Mouse (Mus musculus): ENCODE measurements around the gene Ctbs.
A peak's percentile ranks its signal among the peaks of the same experiment; 100 is the strongest.

Gene Ctbs

DNA sequence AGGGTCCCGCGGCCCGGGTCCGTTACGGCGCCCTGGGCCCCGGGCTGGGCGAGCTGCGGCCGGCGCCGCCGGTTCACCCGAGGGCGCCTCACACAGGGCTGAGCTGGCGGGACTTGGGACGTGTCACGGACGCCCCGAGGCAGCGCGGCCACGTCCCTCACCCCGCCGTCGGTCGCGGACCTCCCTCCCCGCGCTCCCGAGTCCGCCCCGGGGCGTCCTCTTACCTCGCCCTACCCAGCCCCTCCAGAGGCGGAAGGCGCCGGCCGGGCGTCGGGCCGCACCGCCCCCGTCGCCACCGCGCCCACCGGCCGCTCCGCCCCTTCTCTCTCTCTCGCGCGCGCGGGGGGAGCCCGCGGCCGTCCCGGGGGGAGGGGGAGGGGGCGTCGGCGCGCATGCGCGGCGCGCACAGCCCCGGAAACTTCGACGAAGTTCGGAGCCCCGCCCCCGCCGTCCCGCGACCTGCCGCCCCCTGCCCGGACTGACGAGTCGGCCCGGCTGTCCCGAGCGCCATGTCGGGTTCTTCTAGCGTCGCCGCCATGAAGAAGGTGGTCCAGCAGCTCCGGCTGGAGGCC is 49.9 kb downstream of the Ctbs start, which contains the start of the genes Spata1 and Gng5:
Gene Spata1, minus strand, starts transcription at position 323 of the 572 bp plus-strand sequence.
Gene Gng5, plus strand, starts transcription at position 377 of the 572 bp plus-strand sequence.
- DNase-seq, result peak; percentile 89

DNA sequence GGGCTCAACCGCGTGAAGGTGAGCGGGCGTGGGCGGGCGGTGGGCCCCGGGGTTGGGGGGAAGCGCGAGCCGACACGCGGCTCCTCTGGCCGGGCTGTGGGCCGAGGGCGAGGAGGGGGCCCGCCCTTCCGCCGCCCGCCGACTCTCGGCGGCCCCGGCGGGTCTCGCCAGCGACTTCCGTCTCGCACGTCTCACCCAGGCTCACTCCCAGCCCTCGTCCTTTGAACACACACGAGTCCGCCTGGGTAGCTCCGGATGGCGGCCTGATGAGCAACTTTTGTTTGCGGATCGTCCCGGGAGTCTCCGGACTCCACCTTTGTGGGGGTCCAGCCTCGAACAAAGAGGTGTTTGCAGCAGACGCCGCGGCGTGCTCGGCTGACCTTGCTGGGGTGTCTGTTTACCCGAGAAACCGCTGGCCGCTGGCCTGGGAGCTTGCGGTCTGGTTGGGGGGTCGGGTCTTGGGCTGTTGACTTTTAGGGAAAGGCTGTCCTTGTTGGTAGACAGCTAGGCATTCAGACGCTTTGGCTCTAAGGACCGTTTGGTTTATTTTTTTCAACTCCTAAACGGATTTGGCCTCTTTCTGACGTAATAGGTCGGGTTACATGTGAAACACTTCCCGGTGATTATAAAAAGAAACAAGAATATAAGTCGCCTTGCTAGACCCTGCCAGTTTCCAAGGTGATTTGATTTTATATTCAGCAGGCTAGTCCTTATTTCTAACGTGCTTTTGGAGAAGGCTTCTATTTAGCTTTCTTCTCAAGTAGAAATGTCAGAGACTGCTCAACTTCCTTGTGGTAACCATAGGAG is 50.6 kb downstream of the Ctbs start:
- DNase-seq, result no peak

DNA sequence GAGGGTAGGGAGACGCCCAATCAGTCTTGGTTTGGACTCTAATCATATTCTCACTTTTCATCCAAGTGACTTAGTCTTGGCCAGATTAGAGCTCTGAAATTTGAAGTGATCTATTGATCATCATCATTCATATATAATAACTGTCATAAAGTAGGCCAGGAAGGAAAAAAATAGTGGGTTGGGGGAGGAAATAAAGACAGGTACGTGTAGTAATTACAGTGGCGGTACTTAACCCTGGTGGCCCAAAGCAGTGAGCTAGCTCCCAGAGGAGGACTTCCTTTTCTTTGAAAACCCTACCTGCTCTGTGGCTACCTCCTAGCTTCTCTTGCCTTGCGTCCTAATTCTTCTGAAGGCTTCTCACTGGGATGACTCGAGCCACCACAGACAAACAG is 51.2 kb downstream of the Ctbs start:
- DNase-seq, result no peak

DNA sequence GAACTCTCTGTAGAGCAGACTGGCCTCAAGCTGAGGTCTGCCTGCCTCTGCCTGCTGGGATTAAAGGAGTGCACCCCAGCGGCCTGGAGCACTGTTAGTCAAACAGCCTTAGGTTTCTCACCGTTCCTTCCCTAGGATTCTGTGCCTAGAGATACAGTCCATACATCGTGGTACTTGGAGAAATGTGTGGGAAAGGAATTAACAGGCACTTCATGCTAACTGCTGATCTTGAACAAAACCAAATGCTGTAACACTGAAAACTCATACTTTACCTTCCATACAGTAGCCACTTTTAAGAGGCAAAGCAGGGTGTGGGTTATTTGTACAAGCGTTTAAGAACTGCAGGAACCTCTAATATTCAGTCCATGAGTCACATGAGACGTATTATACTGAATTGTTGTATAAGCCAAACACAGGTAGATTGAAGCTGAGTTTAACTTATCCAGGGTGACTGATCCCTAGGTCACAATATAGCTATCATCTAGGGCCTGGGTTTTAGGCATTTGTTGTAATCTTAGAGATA is 52.1 kb downstream of the Ctbs start:
- DNase-seq, result no peak

DNA sequence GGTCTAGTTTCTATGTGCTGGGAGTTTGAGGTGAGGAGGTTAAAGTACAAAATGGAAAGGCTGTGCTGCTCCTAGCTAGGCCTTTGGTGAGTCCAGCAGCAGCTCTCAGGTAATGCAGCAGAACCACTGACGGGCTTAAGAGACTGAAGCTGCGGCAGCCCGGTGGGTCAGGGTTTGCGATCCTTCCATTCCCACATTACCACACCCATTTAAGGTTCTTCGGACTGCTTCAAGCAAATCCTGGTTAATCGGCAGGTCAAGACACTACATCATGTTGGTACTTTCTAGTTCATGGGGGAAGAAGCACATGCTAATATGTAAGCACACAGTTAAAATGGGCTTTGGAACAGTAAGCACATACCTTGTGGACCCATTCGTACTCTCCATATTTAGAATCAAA is 57.1 kb downstream of the Ctbs start:
- no peak for DNase-seq

Data from kidney, adult 18-20 months (tissue).